In the genomic region with DNA sequence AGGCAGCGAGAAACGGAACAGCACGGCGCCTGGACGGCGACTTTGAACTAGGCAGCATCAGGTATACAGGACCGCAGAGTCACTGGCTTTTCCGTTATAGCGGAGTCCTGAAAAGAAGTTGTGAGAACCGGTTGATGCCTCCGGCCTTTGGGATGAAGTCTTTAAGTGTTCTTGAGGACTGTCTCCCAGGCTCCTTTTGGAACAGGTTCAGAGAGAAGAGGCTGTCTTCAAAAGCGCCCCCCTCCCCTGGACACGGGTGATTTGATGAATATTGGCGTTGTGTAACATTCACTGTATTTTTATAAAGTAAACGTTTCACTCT, we compare ENCODE assay signal across 7 mouse cellular contexts. TPM values are rescaled to one million over a fixed set of nuclear protein-coding genes. Genes with fewer than 3 reads are reported as not detected.
DNase-seq lines count a peak whose midpoint lies in the region; ATAC-seq lines count a peak whose summit lies in the region.

No protein-coding gene starts in this region.

- H3K27me3 ChIP-seq in lung, embryonic 15.5 days = peaks cover 18% of the 10 kb centered on the region; the same call in 1 of the 2 replicates
- H3K27me3 ChIP-seq in embryonic facial prominence, embryonic 14.5 days (replicated peaks; ENCODE audit: control insufficient read depth, insufficient read depth, low read length) = peaks cover 24% of the 10 kb centered on the region
- H3K27me3 ChIP-seq in intestine, embryonic 15.5 days (replicated peaks) = no peaks in the 10 kb centered on the region; the same call in 1 of the 2 replicates
- H3K27me3 ChIP-seq in neural tube, embryonic 12.5 days (replicated peaks) = peaks cover 4% of the 10 kb centered on the region; the same call in 1 of the 2 replicates

- no peak overlapping the region for H3K27ac ChIP-seq in lung, embryonic 15.5 days
- H3K27ac ChIP-seq in embryonic facial prominence, embryonic 14.5 days (replicated peaks; ENCODE audit: low read depth, low read length) = no peak overlapping the region
- no peak overlapping the region for H3K27ac ChIP-seq in intestine, embryonic 15.5 days
- H3K27ac ChIP-seq in neural tube, embryonic 12.5 days = no peak overlapping the region

- no peaks in the 10 kb centered on the region for H3K9me3 ChIP-seq in lung, embryonic 15.5 days
- peaks cover 4% of the 10 kb centered on the region; the same call in 1 of the 2 replicates for H3K9me3 ChIP-seq in embryonic facial prominence, embryonic 14.5 days (ENCODE audit: control insufficient read depth, low read length)
- no peaks in the 10 kb centered on the region for H3K9me3 ChIP-seq in intestine, embryonic 15.5 days
- H3K9me3 ChIP-seq in neural tube, embryonic 12.5 days = 0 out of 2 replicates have a peak, but pooled peaks cover 3% of the 10 kb centered on the region

- ATAC-seq in lung, embryonic 15.5 days (ENCODE audit: borderline replicate concordance, extremely low read depth, low FRiP score, low TSS enrichment) = no peak
- no peak for ATAC-seq in embryonic facial prominence, embryonic 14.5 days (ENCODE audit: low read depth)
- ATAC-seq in intestine, embryonic 15.5 days = no peak
- no peak for ATAC-seq in neural tube, embryonic 12.5 days (ENCODE audit: low FRiP score, low read depth)

- 0 out of 2 replicates have a peak overlapping the region, but pooled peaks have one; percentile 24 for H3K9ac ChIP-seq in lung, embryonic 15.5 days
- H3K9ac ChIP-seq in embryonic facial prominence, embryonic 14.5 days (ENCODE audit: low read depth, low read length) = peak overlapping the region; percentile 65
- H3K9ac ChIP-seq in intestine, embryonic 15.5 days = peak overlapping the region; percentile 50
- H3K9ac ChIP-seq in neural tube, embryonic 12.5 days = peak overlapping the region; percentile 61

- peak overlapping the region; percentile 96 for H3K4me2 ChIP-seq in lung, embryonic 15.5 days
- H3K4me2 ChIP-seq in embryonic facial prominence, embryonic 14.5 days (ENCODE audit: low read depth, low read length) = peak overlapping the region; percentile 95
- peak overlapping the region; percentile 97 for H3K4me2 ChIP-seq in intestine, embryonic 15.5 days (replicated peaks)
- peak overlapping the region; percentile 96 for H3K4me2 ChIP-seq in neural tube, embryonic 12.5 days (replicated peaks)

- no peak for DNase-seq in lung, postnatal 25 days (ENCODE audit: low spot score)
- DNase-seq in embryonic facial prominence, embryonic 14.5 days (ENCODE audit: low spot score) = no peak
- no peak for DNase-seq in adrenal gland, adult (ENCODE audit: inconsistent age in 2 of 2, low spot score in 1 of 2)
- DNase-seq in spleen, postnatal 4 days (ENCODE audit: low spot score in 2 of 2) = no peak

- H3K4me3 ChIP-seq in lung, embryonic 15.5 days = peak overlapping the region; percentile 51
- H3K4me3 ChIP-seq in embryonic facial prominence, embryonic 14.5 days (ENCODE audit: low read depth, low read length) = peak overlapping the region; percentile 63
- H3K4me3 ChIP-seq in intestine, embryonic 15.5 days (replicated peaks) = peak overlapping the region; percentile 57
- peak overlapping the region; percentile 69 for H3K4me3 ChIP-seq in neural tube, embryonic 12.5 days

- 6% methylated on average over 15 of the region's 15 CpGs for WGBS in lung, embryonic 15.5 days
- 11% methylated on average over 15 of the region's 15 CpGs for WGBS in embryonic facial prominence, embryonic 14.5 days
- 9% methylated on average over 15 of the region's 15 CpGs for WGBS in intestine, embryonic 15.5 days
- 10% methylated on average over 15 of the region's 15 CpGs for WGBS in neural tube, embryonic 12.5 days

- peaks cover 5% of the 10 kb centered on the region for H3K4me1 ChIP-seq in lung, embryonic 15.5 days
- H3K4me1 ChIP-seq in embryonic facial prominence, embryonic 14.5 days (ENCODE audit: control insufficient read depth, insufficient read depth, low read length) = 0 out of 2 replicates have a peak, but pooled peaks cover 6% of the 10 kb centered on the region
- 0 out of 2 replicates have a peak, but pooled peaks cover 3% of the 10 kb centered on the region for H3K4me1 ChIP-seq in intestine, embryonic 15.5 days (replicated peaks)
- 0 out of 2 replicates have a peak, but pooled peaks cover 6% of the 10 kb centered on the region for H3K4me1 ChIP-seq in neural tube, embryonic 12.5 days

- no peaks in the 10 kb centered on the region for H3K36me3 ChIP-seq in lung, embryonic 15.5 days
- H3K36me3 ChIP-seq in embryonic facial prominence, embryonic 14.5 days (ENCODE audit: control insufficient read depth, insufficient read depth, low read length) = no peaks in the 10 kb centered on the region
- no peaks in the 10 kb centered on the region for H3K36me3 ChIP-seq in intestine, embryonic 15.5 days
- no peaks in the 10 kb centered on the region for H3K36me3 ChIP-seq in neural tube, embryonic 12.5 days

RNA-seq across cellular contexts. Expression of gene Abcb4, which starts 0.5 kb away (rescaled TPM):
- polyA plus RNA-seq in lung, embryonic 15.5 days (2015; fragmentation: Nextera tagmentation; extraction: Ambion mirVana) = 0.23 and 0.25 TPM in 2 replicates
- polyA plus RNA-seq in embryonic facial prominence, embryonic 14.5 days (2014; fragmentation: Nextera tagmentation; extraction: Ambion mirVana) = 0.47 and 0.60 TPM in 2 replicates
- polyA plus RNA-seq in intestine, embryonic 15.5 days (2015; fragmentation: Nextera tagmentation; extraction: Ambion mirVana) = 0.48 and 0.95 TPM in 2 replicates
- polyA plus RNA-seq in neural tube, embryonic 12.5 days (2016; fragmentation: Nextera tagmentation; extraction: Ambion mirVana) = 0.98 and 1.0 TPM in 2 replicates
